Mouse (Mus musculus) kidney, adult 18-20 months (tissue): Measurements from ENCODE around the gene Pofut1.
"Not testable (repeated sequence)": the region's sequence is repeated elsewhere in the genome, so short reads cannot be mapped to it uniquely, and the experiment has no call there.

ENCODE experiments used
- DNase-seq: peaks from one replicate; pipeline ENCODE4 v3.0.0; 2021

The Pofut1 gene

GRCm38 (mm10) chr2:153239021-153239859 lies 2.1 kb upstream of the Pofut1 start:
- no peak for DNase-seq

- DNase-seq, result no peak
These were observed 1.4 kb upstream of the Pofut1 start for GRCm38 (mm10) chr2:153239860-153240480.

- DNase-seq, result no peak
These were observed 565 bp upstream of the Pofut1 start for GRCm38 (mm10) chr2:153240701-153241235.

GRCm38 (mm10) chr2:153242156-153242555 lies 823 bp downstream of the Pofut1 start:
- DNase-seq, result no peak

GRCm38 (mm10) chr2:153249751-153250150 lies 8.4 kb downstream of the Pofut1 start:
- DNase-seq, result no peak

- no peak for DNase-seq
These were observed 15.3 kb downstream of the Pofut1 start for GRCm38 (mm10) chr2:153256604-153257003.

- no peak for DNase-seq
These were observed 17.9 kb downstream of the Pofut1 start for GRCm38 (mm10) chr2:153259030-153259863.

GRCm38 (mm10) chr2:153259864-153260674 lies 18.7 kb downstream of the Pofut1 start:
- no peak for DNase-seq

- DNase-seq, result no peak
These were observed 21.7 kb downstream of the Pofut1 start for GRCm38 (mm10) chr2:153263053-153263452.

GRCm38 (mm10) chr2:153267331-153267730 lies 26.0 kb downstream of the Pofut1 start:
- DNase-seq, result no peak

- DNase-seq, result not testable (repeated sequence)
These were observed 29.0 kb downstream of the Pofut1 start for GRCm38 (mm10) chr2:153270231-153270915.

GRCm38 (mm10) chr2:153274200-153274918 lies 33.0 kb downstream of the Pofut1 start:
- not testable (repeated sequence) for DNase-seq

- DNase-seq, result no peak
These were observed 33.5 kb downstream of the Pofut1 start for GRCm38 (mm10) chr2:153274919-153275247.

- DNase-seq, result not testable (repeated sequence)
These were observed 34.2 kb downstream of the Pofut1 start for GRCm38 (mm10) chr2:153275577-153275976.

GRCm38 (mm10) chr2:153276440-153276839 lies 35.1 kb downstream of the Pofut1 start:
- DNase-seq, result no peak

- DNase-seq, result not testable (repeated sequence)
These were observed 35.5 kb downstream of the Pofut1 start for GRCm38 (mm10) chr2:153276846-153277245.

- no peak for DNase-seq
These were observed 37.0 kb downstream of the Pofut1 start for GRCm38 (mm10) chr2:153278357-153278756.

- no peak for DNase-seq
These were observed 42.6 kb downstream of the Pofut1 start for GRCm38 (mm10) chr2:153283919-153284318.

GRCm38 (mm10) chr2:153286524-153286923 lies 45.2 kb downstream of the Pofut1 start:
- DNase-seq, result no peak

- no peak for DNase-seq
These were observed 46.5 kb downstream of the Pofut1 start for GRCm38 (mm10) chr2:153287835-153288234.
